Mouse (Mus musculus) thymus, adult 2 months (tissue): ENCODE measurements around the gene C5ar2. TPM values are rescaled to one million over a fixed set of nuclear protein-coding genes. Genes with fewer than 3 reads are reported as not detected.
"Not testable (repeated sequence)": the region's sequence is repeated elsewhere in the genome, so short reads cannot be mapped to it uniquely, and the experiment has no call there.

Experiments
- DNase-seq: peaks from one replicate; pipeline ENCODE4 v3.0.0; 2021
- H3K27ac ChIP-seq: fragments of 200-500 bp; 2 replicates; pipeline ENCODE4 v1.5.1; 2012; ENCODE audit warnings: low read length, control low read depth; ENCODE audit not compliant: control insufficient read depth, insufficient read depth
- H3K27me3 ChIP-seq: fragments of 200-500 bp; 2 replicates; pipeline ENCODE4 v1.6.1; 2012; ENCODE audit warnings: mild to moderate bottlenecking, low read length, moderate library complexity, mixed read lengths; ENCODE audit not compliant: control insufficient read depth, insufficient read depth
- H3K36me3 ChIP-seq: fragments of 200-500 bp; 2 replicates; pipeline ENCODE4 v1.6.1; 2012; ENCODE audit warnings: mild to moderate bottlenecking, low read length, moderate library complexity; ENCODE audit not compliant: control insufficient read depth, insufficient read depth
- H3K4me1 ChIP-seq: fragments of 200-500 bp; replicated peaks from 2 replicates; pipeline ENCODE4 v1.6.1; 2012; ENCODE audit warnings: low read length; ENCODE audit not compliant: control insufficient read depth, insufficient read depth
- H3K4me3 ChIP-seq: fragments of 200-500 bp; 2 replicates; pipeline ENCODE4 v1.5.1; 2012; ENCODE audit warnings: mild to moderate bottlenecking, low read length, control low read depth, moderate library complexity; ENCODE audit not compliant: control insufficient read depth, insufficient read depth
- CTCF ChIP-seq: fragments of 200-500 bp; IDR thresholded peaks from 2 replicates; pipeline ENCODE4 v1.5.1; 2012; ENCODE audit warnings: mild to moderate bottlenecking, control low read depth, low read length, moderate library complexity, borderline replicate concordance; ENCODE audit not compliant: control insufficient read depth, poor library complexity, insufficient read depth; ENCODE audit errors: extremely low read depth
- POLR2A ChIP-seq: fragments of 200-500 bp; IDR thresholded peaks from 2 replicates; pipeline ENCODE4 v1.6.1; 2012; ENCODE audit warnings: mild to moderate bottlenecking, low read length, control low read depth, moderate library complexity; ENCODE audit not compliant: control insufficient read depth, poor library complexity, insufficient read depth; ENCODE audit errors: extremely low read depth
- WGBS: fragments of 180-500 bp; shearing (Covaris S2); methylation state at CpG from one replicate; pipeline ENCODE4 v1.1.7; 2018; 5-methylcytosine and 5-hydroxymethylcytosine counted together
- polyA plus RNA-seq: library from polyadenylated mRNA; depleted of rRNA; stranded (reverse); fragments of >200 nt; gene quantifications from 2 replicates; pipeline ENCODE4 v1.2.3, GENCODE M21; 2012

Gene C5ar2
- polyA plus RNA-seq, 1 experiment, result 0.46 TPM

DNA sequence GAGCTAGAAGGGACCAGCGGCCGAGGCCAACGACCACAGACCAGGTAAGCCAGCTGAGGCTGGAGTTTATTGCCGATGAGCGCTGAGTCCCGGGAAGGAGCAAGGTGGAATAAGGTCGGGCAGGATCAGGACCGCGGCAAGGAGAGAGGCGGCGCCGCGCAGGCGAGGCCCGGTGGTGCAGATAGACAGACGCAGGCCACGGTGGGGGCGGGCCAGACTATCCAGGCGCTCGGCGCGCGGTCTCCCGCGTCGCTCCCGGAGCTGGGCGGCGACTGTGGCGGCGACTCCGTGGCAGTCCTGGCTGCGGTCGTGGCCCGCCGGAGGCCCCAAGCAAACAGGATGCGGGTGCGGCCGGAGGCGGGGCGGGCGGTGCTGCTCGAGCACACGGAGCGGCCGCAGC, 28.7 kb upstream of the C5ar2 start:
- no peak for TF ChIP-seq POLR2A
- Histone ChIP-seq H3K4me1 (peaks cover 17% of the 10 kb centered on the region), H3K36me3 (no peaks in the 10 kb centered on the region), H3K27ac (no peak overlapping the region), H3K4me3 (peak overlapping the region; percentile 66), H3K27me3 (no peaks in the 10 kb centered on the region)
- WGBS, result under 1% methylated on average over 46 of the region's 46 CpGs
- peak; percentile 51 for DNase-seq

DNA sequence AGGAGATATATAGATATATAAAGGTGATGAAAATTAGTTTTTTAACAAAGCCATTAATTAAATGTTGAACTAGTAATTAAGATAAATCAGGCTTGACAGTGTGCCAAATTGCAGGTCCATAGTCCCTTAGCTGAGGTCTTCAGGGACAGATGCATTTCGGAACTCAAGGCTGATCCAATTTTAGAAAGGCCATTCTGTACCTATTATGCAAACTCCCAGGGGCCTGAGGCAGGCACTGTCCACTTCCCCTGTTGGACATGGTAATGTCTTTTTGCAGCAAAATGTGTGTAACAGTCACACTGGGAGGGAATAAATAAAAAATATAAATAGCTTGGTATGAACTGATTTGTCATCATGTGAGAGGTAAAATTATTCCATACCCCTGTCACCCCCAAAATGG, 27.2 kb upstream of the C5ar2 start:
- no peak overlapping the region for H3K27ac ChIP-seq
- no peak for DNase-seq
- H3K27me3 ChIP-seq, result no peaks in the 10 kb centered on the region
- H3K4me1 ChIP-seq, result peaks cover 17% of the 10 kb centered on the region
- WGBS, result 96% methylated on average over 1 of the region's 1 CpGs
- no peak for TF ChIP-seq POLR2A
- no peak for TF ChIP-seq CTCF
- H3K4me3 ChIP-seq, result no peak overlapping the region
- H3K36me3 ChIP-seq, result no peaks in the 10 kb centered on the region

DNA sequence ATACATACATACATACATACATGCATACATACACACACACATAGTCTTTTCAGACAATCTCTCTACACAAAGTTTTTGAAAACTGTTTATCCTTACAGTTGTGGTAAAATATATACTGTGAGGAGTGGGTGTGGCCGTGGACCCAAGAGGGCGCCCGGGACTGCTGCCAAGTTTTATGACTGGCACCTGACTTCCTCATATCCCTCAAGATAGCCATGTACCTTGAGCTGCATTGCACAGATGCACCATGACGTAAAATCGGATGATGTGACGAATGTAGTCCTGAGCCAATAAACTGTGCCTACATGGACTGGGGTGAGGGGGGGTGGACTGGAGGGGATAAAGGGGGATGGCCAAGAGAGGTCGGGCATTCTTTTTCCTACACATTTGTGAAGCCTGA, 22.6 kb upstream of the C5ar2 start:
- WGBS, result 22% methylated on average over 7 of the region's 7 CpGs
- H3K4me1 ChIP-seq, DNase-seq, H3K27me3 ChIP-seq, H3K27ac ChIP-seq, H3K36me3 ChIP-seq, H3K4me3 ChIP-seq: not testable (repeated sequence)

DNA sequence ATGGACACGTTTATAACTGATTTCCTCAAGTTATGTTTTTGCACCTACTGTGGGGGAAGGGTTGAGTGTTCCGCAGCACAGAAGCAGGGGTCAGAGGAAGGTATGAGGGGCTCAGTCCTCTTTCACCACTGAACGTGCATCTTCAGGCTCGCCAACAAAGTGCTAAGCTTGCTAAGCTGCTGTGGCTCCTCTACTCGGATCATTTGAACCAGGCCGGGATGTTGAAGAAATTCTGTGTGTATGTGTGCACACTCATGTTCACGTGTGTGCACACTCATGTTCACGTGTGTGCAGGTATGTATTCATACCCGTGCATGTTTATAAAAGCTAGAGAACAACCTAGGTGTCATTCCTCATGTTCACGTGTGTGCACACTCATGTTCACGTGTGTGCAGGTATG, 21.9 kb upstream of the C5ar2 start:
- H3K27me3 ChIP-seq, result no peaks in the 10 kb centered on the region
- H3K4me3 ChIP-seq, result no peak overlapping the region
- WGBS, result 93% methylated on average over 11 of the region's 11 CpGs
- DNase-seq, result no peak
- no peak for TF ChIP-seq CTCF
- no peak for TF ChIP-seq POLR2A
- H3K36me3 ChIP-seq, result no peaks in the 10 kb centered on the region
- H3K27ac ChIP-seq, result no peak overlapping the region
- H3K4me1 ChIP-seq, result no peaks in the 10 kb centered on the region

DNA sequence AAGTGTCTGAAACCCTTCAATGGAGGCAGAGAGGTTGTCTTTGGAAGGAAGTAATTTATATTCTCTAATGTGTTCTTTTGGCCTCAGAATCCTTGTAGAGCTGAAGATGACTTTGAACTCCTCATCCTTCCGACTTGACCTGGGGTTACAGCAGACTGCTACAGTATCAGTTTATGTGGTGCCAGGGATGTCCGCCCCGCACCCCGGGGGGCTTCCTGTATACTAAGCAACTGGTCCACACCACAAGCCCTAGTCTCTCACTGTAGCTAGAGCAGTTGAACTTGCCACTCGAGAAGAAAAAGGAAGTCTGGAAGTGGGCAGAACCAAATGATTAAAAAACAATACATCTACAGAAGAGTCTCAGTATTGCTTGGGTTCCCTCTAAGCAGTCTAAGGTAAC, 19.9 kb upstream of the C5ar2 start:
- Histone ChIP-seq H3K4me1 (no peaks in the 10 kb centered on the region), H3K4me3 (no peak overlapping the region), H3K27ac (no peak overlapping the region), H3K36me3 (no peaks in the 10 kb centered on the region), H3K27me3 (no peaks in the 10 kb centered on the region)
- WGBS, result 10% methylated on average over 5 of the region's 5 CpGs
- no peak for TF ChIP-seq CTCF
- no peak for TF ChIP-seq POLR2A
- no peak for DNase-seq

DNA sequence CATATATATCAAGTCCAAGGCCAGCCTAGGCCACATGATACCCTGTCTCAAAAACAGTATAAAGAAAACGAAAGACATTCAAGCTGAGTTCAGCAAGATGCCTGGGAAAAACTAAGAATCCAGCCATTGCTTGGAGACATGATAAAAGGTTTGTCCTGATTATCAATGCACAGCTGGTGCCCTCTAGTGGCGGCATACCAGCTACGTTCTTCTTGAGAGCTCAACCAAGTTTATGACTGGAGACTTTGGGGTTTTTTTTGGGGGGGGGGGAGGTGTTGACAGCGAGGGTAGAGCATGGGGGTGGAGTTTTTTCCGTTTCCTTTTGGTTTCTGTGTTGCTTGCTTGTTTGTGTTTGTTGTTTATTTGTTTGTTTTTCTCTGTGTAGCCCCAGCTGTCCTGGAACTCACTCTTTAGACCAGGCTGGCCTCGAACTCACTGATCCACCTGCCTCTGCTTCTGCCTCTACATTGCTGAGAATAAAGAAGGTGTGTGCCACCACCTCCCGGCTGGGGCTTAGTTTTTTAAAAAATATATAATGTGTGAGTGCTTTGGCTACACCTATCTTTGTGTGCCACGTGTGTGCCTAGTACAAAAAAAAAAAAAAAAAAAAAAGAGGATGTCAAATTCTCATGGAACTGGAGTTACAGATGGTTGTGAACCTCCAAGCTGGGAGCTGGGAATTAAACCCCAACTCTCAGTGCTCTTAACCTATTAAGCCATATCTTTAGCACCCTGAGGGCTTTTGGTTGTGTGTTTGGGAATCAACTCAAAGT, 19.2 kb upstream of the C5ar2 start:
- Histone ChIP-seq H3K4me1 (no peaks in the 10 kb centered on the region), H3K27ac (no peak overlapping the region), H3K36me3 (no peaks in the 10 kb centered on the region), H3K27me3 (no peaks in the 10 kb centered on the region), H3K4me3 (no peak overlapping the region)
- 14% methylated on average over 8 of the region's 8 CpGs for WGBS
- no peak for TF ChIP-seq POLR2A
- TF ChIP-seq CTCF, result no peak
- DNase-seq, result peak; percentile 77

DNA sequence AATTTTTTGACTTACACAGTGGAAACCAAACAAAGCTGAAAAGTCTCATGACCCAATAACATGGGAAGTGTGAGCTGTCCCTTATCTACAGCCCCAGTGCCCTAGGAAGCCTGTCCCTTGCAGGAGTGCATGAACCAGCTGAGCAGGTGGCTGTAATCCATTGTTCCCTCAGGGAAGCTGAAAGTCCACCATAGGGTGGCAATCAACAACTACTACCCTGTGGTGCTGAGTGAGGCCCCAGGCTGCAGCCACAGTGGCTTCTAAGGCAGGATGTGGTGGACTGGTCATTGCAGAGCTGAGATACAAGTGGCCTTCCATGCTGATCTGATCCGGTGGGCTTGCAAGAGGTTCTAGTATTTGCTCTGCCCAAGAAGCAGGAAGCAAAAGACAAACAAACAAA, 17.1 kb upstream of the C5ar2 start:
- Histone ChIP-seq H3K27ac (no peak overlapping the region), H3K4me3 (no peak overlapping the region)
- 63% methylated on average over 1 of the region's 1 CpGs for WGBS

More for the DNA sequence above, 17.1 kb upstream of the C5ar2 start:
- Histone ChIP-seq H3K36me3 (no peaks in the 10 kb centered on the region), H3K27me3 (no peaks in the 10 kb centered on the region), H3K4me1 (no peaks in the 10 kb centered on the region)
- no peak for DNase-seq
- TF ChIP-seq POLR2A, result no peak
- TF ChIP-seq CTCF, result no peak
